Mouse (Mus musculus) forebrain, embryonic 10.5 days (tissue): Measurements from ENCODE around the gene Neu1. TPM values are rescaled to one million over a fixed set of nuclear protein-coding genes. Genes with fewer than 3 reads are reported as not detected.

ENCODE experiments used
- DNase-seq: peaks from one replicate; pipeline ENCODE4 v3.0.0-alpha.2; 2017; ENCODE audit warnings: low spot score; ENCODE audit errors: extremely low spot score
- H3K27ac ChIP-seq: fragments of 300-500 bp; sonication (generic); 2 replicates; pipeline ENCODE4 v1.5.1; 2016; ENCODE audit warnings: mild to moderate bottlenecking
- H3K27me3 ChIP-seq: fragments of 300-500 bp; sonication (generic); 2 replicates; pipeline ENCODE4 v1.6.1; 2016; ENCODE audit warnings: mild to moderate bottlenecking; ENCODE audit not compliant: poor library complexity, severe bottlenecking
- H3K36me3 ChIP-seq: fragments of 300-500 bp; sonication (generic); replicated peaks from 2 replicates; pipeline ENCODE4 v1.6.1; 2016; ENCODE audit warnings: mild to moderate bottlenecking, moderate library complexity
- H3K4me1 ChIP-seq: fragments of 300-500 bp; sonication (generic); 2 replicates; pipeline ENCODE4 v1.6.1; 2016
- H3K4me3 ChIP-seq: fragments of 300-500 bp; sonication (generic); 2 replicates; pipeline ENCODE4 v1.5.1; 2016; ENCODE audit warnings: mild to moderate bottlenecking, moderate library complexity
- H3K9me3 ChIP-seq: fragments of 300-500 bp; sonication (generic); 2 replicates; pipeline ENCODE4 v1.6.1; 2016; ENCODE audit warnings: mild to moderate bottlenecking, moderate library complexity
- WGBS: fragments of 180-500 bp; shearing (Covaris S2); methylation state at CpG from one replicate; pipeline ENCODE4 v1.1.7; 2016; 5-methylcytosine and 5-hydroxymethylcytosine counted together
- polyA plus RNA-seq: library from polyadenylated mRNA; unstranded; fragments of >200 nt; fragmentation: Nextera tagmentation; extraction: Ambion mirVana; gene quantifications from 2 replicates; pipeline ENCODE4 v1.2.1, GENCODE M21; 2016

Gene Neu1
- polyA plus RNA-seq, 1 experiment from 2014 or later: 18.8 TPM

GRCm38 (mm10) chr17:34913930-34914665 is 17.0 kb upstream of the Neu1 start, which contains the start of gene Slc44a4:
Gene Slc44a4, plus strand, starts transcription at chr17:34914466.
- Histone ChIP-seq H3K36me3 (peaks cover 52% of the 10 kb centered on the region), H3K9me3 (no peaks in the 10 kb centered on the region), H3K27me3 (no peaks in the 10 kb centered on the region), H3K4me3 (peak within 1 kb of the TSS; percentile 11; the same call in 1 of the 2 replicates), H3K4me1 (peaks cover 16% of the 10 kb centered on the region), H3K27ac (peak within 1 kb of the TSS; percentile 48; the same call in 1 of the 2 replicates)
- WGBS: 34% methylated on average over 18 of the region's 18 CpGs
- no peak for DNase-seq

DNA sequence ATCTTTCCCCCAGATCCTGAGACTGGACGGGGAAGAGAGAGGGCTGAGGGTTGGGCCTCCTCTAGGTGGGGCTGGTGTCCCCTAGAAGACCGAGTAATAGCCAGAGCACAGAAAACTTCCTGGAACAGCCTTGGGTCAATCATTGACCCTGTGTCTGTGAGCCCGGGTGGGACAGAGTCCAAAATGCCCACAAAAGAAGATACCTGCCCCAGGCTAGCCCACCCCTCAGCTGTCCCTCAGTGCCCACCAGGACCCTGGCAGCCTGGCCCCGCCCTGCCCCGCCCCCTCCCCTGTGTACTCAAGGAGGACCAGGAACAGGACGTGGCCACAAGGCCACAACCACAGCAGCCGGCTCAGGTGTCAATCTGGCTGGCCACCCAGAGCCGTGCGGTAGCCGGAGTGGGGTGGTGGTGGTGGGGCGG is 15.6 kb upstream of the Neu1 start:
- 21% methylated on average over 11 of the region's 11 CpGs for WGBS
- H3K4me3 ChIP-seq: peak overlapping the region; percentile 11; the same call in 1 of the 2 replicates
- no peaks in the 10 kb centered on the region for H3K27me3 ChIP-seq
- peak overlapping the region; percentile 48 for H3K27ac ChIP-seq
- no peaks in the 10 kb centered on the region for H3K9me3 ChIP-seq
- H3K4me1 ChIP-seq: peaks cover 16% of the 10 kb centered on the region
- H3K36me3 ChIP-seq: peaks cover 39% of the 10 kb centered on the region
- no peak for DNase-seq

- H3K9me3 ChIP-seq: no peaks in the 10 kb centered on the region
- DNase-seq: no peak
- no peaks in the 10 kb centered on the region for H3K27me3 ChIP-seq
- no peak overlapping the region for H3K27ac ChIP-seq
- peaks cover 16% of the 10 kb centered on the region for H3K4me1 ChIP-seq
- WGBS: 89% methylated on average over 5 of the region's 5 CpGs
- H3K4me3 ChIP-seq: no peak overlapping the region
- peaks cover 30% of the 10 kb centered on the region for H3K36me3 ChIP-seq
Measured at GRCm38 (mm10) chr17:34916316-34916715, 14.7 kb upstream of the Neu1 start.

- no peak for DNase-seq
- Histone ChIP-seq H3K4me3 (no peak overlapping the region), H3K9me3 (no peaks in the 10 kb centered on the region), H3K27ac (no peak overlapping the region), H3K4me1 (peaks cover 16% of the 10 kb centered on the region), H3K36me3 (peaks cover 21% of the 10 kb centered on the region), H3K27me3 (no peaks in the 10 kb centered on the region)
- 89% methylated on average over 9 of the region's 9 CpGs for whole genome bisulfite sequencing
Measured at GRCm38 (mm10) chr17:34917188-34917587, 13.9 kb upstream of the Neu1 start.

DNA sequence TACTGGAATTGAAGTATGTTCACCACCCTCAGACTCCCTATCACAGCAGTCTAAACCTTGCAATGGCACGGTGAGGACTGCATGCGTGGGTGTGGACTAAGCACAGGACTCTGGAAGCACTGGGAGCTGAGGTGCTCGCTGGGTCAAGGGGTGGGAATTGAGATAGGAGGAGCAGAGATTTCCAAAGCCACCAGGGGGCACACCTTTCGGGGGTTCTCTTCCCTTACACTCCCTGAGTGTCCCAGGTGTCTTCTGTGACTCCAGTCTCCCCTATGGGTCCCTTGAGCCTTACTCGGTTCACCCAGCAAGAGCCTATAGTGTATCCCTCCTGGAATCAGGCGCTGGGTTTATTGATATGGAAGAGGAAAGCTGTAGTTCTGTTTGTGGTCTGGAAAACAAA is 8.1 kb upstream of the Neu1 start:
- H3K4me1 ChIP-seq: no peaks in the 10 kb centered on the region
- no peak for DNase-seq
- 62% methylated on average over 6 of the region's 6 CpGs for WGBS
- no peak overlapping the region for H3K4me3 ChIP-seq
- no peaks in the 10 kb centered on the region for H3K27me3 ChIP-seq
- no peaks in the 10 kb centered on the region for H3K9me3 ChIP-seq
- no peak overlapping the region for H3K27ac ChIP-seq
- H3K36me3 ChIP-seq: no peaks in the 10 kb centered on the region

- Histone ChIP-seq H3K9me3 (no peaks in the 10 kb centered on the region), H3K27ac (no peak overlapping the region), H3K27me3 (no peaks in the 10 kb centered on the region), H3K4me3 (no peak overlapping the region), H3K36me3 (no peaks in the 10 kb centered on the region), H3K4me1 (no peaks in the 10 kb centered on the region)
- WGBS: 72% methylated on average over 5 of the region's 5 CpGs
- no peak for DNase-seq
Measured at GRCm38 (mm10) chr17:34924258-34924657, 6.8 kb upstream of the Neu1 start.

GRCm38 (mm10) chr17:34927306-34928019 is 3.6 kb upstream of the Neu1 start:
- Histone ChIP-seq H3K4me3 (no peak overlapping the region), H3K27me3 (peaks cover 7% of the 10 kb centered on the region), H3K9me3 (no peaks in the 10 kb centered on the region), H3K27ac (no peak overlapping the region), H3K4me1 (peaks cover 18% of the 10 kb centered on the region), H3K36me3 (no peaks in the 10 kb centered on the region)
- 89% methylated on average over 18 of the region's 18 CpGs for WGBS
- no peak for DNase-seq

DNA sequence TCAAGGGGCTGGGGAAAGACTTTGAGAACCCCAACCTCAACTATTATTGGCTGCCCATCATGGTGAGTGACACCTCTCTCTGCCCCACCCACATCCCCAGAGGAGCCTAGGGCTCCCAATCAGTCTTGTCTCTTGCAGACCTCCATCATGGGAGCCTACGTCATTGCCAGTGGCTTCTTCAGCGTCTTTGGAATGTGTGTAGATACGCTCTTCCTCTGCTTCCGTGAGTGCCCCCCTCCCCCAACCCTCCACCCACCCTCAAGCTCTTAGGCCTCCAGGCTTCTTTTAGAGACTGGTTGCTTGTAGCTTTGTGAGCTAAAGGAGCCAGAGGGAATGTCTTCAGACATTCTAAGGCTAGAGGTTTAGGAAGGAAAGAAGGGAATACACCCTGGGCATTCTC is 2.2 kb upstream of the Neu1 start:
- no peak overlapping the region for H3K27ac ChIP-seq
- H3K4me1 ChIP-seq: peaks cover 22% of the 10 kb centered on the region

GRCm38 (mm10) chr17:34931735-34932098 is 664 bp downstream of the Neu1 start:
- Histone ChIP-seq H3K27ac (peak overlapping the region; percentile 84), H3K27me3 (peaks cover 12% of the 10 kb centered on the region), H3K9me3 (no peaks in the 10 kb centered on the region), H3K4me1 (peaks cover 38% of the 10 kb centered on the region), H3K4me3 (peak overlapping the region; percentile 78), H3K36me3 (peaks cover 21% of the 10 kb centered on the region)
- no peak for DNase-seq
- WGBS: 13% methylated on average over 14 of the region's 14 CpGs

More for the DNA sequence above, 2.2 kb upstream of the Neu1 start:
- Histone ChIP-seq H3K4me3 (no peak overlapping the region), H3K36me3 (peaks cover under 1% of the 10 kb centered on the region; the same call in 1 of the 2 replicates), H3K27me3 (peaks cover 12% of the 10 kb centered on the region), H3K9me3 (no peaks in the 10 kb centered on the region)
- WGBS: 80% methylated on average over 4 of the region's 4 CpGs
- DNase-seq: no peak

- Histone ChIP-seq H3K36me3 (peaks cover 21% of the 10 kb centered on the region), H3K27me3 (peaks cover 12% of the 10 kb centered on the region), H3K9me3 (no peaks in the 10 kb centered on the region), H3K4me3 (peak overlapping the region; percentile 78), H3K27ac (peak overlapping the region; percentile 84; the same call in 1 of the 2 replicates), H3K4me1 (peaks cover 38% of the 10 kb centered on the region)
- DNase-seq: no peak
- WGBS: 91% methylated on average over 8 of the region's 8 CpGs
Measured at GRCm38 (mm10) chr17:34932287-34932686, 1.2 kb downstream of the Neu1 start.

DNA sequence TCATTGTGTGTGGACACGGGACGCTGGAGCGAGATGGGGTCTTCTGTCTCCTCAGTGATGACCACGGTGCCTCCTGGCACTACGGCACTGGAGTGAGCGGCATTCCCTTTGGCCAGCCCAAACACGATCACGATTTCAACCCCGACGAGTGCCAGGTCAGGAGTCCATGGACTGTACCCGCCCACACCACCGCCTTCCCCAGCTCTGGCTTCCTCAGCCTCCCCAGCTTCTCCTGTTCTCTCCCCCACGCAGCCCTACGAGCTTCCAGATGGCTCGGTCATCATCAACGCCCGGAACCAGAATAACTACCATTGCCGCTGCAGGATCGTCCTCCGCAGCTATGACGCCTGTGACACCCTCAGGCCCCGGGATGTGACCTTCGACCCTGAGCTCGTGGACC is 3.0 kb downstream of the Neu1 start:
- Histone ChIP-seq H3K4me3 (peak overlapping the region; percentile 18), H3K4me1 (peaks cover 38% of the 10 kb centered on the region), H3K27me3 (peaks cover 12% of the 10 kb centered on the region), H3K9me3 (no peaks in the 10 kb centered on the region), H3K27ac (peak overlapping the region; percentile 30; the same call in 1 of the 2 replicates), H3K36me3 (peaks cover 21% of the 10 kb centered on the region)
- 68% methylated on average over 24 of the region's 24 CpGs for WGBS
- DNase-seq: no peak

DNA sequence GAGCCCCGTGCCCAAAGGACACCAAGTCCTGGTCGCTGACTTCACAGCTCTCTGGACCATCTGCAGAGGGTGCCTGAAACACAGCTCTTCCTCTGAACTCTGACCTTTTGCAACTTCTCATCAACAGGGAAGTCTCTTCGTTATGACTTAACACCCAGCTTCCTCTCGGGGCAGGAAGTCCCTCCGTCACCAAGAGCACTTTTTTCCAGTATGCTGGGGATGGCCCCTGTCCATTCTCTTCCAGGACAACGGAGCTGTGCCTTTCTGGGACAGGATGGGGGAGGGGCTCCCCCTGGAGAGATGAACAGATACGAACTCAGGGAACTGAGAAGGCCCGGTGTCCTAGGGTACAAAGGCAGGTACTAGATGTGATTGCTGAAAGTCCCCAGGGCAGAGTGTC is 3.8 kb downstream of the Neu1 start:
- H3K27ac ChIP-seq: no peak overlapping the region
- peaks cover 38% of the 10 kb centered on the region for H3K4me1 ChIP-seq
- DNase-seq: no peak
- H3K27me3 ChIP-seq: peaks cover 12% of the 10 kb centered on the region
- peaks cover 21% of the 10 kb centered on the region for H3K36me3 ChIP-seq
- WGBS: 54% methylated on average over 8 of the region's 8 CpGs
- no peak overlapping the region for H3K4me3 ChIP-seq
- no peaks in the 10 kb centered on the region for H3K9me3 ChIP-seq

- H3K9me3 ChIP-seq: no peaks in the 10 kb centered on the region
- H3K4me3 ChIP-seq: no peak overlapping the region
- H3K4me1 ChIP-seq: peaks cover 35% of the 10 kb centered on the region
- H3K27ac ChIP-seq: no peak overlapping the region
- H3K36me3 ChIP-seq: peaks cover 21% of the 10 kb centered on the region
- no peaks in the 10 kb centered on the region; the same call in 1 of the 2 replicates for H3K27me3 ChIP-seq
- WGBS: 91% methylated on average over 6 of the region's 6 CpGs
- no peak for DNase-seq
Measured at GRCm38 (mm10) chr17:34937960-34938505, 7.0 kb downstream of the Neu1 start.
